Mouse (Mus musculus) midbrain, embryonic 13.5 days (tissue): ENCODE results near the gene Adat2. TPM values are rescaled to one million over a fixed set of nuclear protein-coding genes. Genes with fewer than 3 reads are reported as not detected.
A peak's percentile ranks its signal among the peaks of the same experiment; 100 is the strongest.

Source experiments
- ATAC-seq: fragments of 200-750 bp; cut with Nextera tagmentation; 2 replicates; pipeline ENCODE4 v1.8.0; 2017; ENCODE audit warnings: mild to moderate bottlenecking, moderate TSS enrichment, moderate library complexity
- H3K27ac ChIP-seq: fragments of 300-500 bp; sonication (generic); 2 replicates; pipeline ENCODE4 v1.5.1; 2015; ENCODE audit warnings: inconsistent platforms, mild to moderate bottlenecking, moderate library complexity
- H3K27me3 ChIP-seq: fragments of 300-500 bp; sonication (generic); 2 replicates; pipeline ENCODE4 v1.6.1; 2015; ENCODE audit warnings: mild to moderate bottlenecking, inconsistent platforms
- H3K36me3 ChIP-seq: fragments of 300-500 bp; sonication (generic); 2 replicates; pipeline ENCODE4 v1.6.1; 2015; ENCODE audit warnings: mild to moderate bottlenecking, inconsistent platforms
- H3K4me1 ChIP-seq: fragments of 300-500 bp; sonication (generic); replicated peaks from 2 replicates; pipeline ENCODE4 v1.6.1; 2015; ENCODE audit warnings: inconsistent platforms
- H3K4me2 ChIP-seq: fragments of 300-500 bp; sonication (generic); replicated peaks from 2 replicates; pipeline ENCODE4 v1.6.1; 2015; ENCODE audit warnings: moderate library complexity, mild to moderate bottlenecking, inconsistent platforms
- H3K4me3 ChIP-seq: fragments of 300-500 bp; sonication (generic); replicated peaks from 2 replicates; pipeline ENCODE4 v1.5.1; 2015; ENCODE audit warnings: mild to moderate bottlenecking, inconsistent platforms
- H3K9ac ChIP-seq: fragments of 300-500 bp; sonication (generic); replicated peaks from 2 replicates; pipeline ENCODE4 v1.6.1; 2015; ENCODE audit warnings: mild to moderate bottlenecking, inconsistent platforms
- H3K9me3 ChIP-seq: fragments of 300-500 bp; sonication (generic); 2 replicates; pipeline ENCODE4 v1.6.1; 2016; ENCODE audit warnings: mild to moderate bottlenecking, inconsistent platforms
- WGBS: fragments of 180-500 bp; shearing (Covaris S2); methylation state at CpG from one replicate; pipeline ENCODE4 v1.1.7; 2015; 5-methylcytosine and 5-hydroxymethylcytosine counted together
- polyA plus RNA-seq: library from polyadenylated mRNA; unstranded; fragments of >200 nt; fragmentation: Nextera tagmentation; extraction: Ambion mirVana; gene quantifications from 2 replicates; pipeline ENCODE4 v1.2.1, GENCODE M21; 2015

The Adat2 gene
- polyA plus RNA-seq, 1 experiment from 2014 or later = 2.6 TPM

DNA sequence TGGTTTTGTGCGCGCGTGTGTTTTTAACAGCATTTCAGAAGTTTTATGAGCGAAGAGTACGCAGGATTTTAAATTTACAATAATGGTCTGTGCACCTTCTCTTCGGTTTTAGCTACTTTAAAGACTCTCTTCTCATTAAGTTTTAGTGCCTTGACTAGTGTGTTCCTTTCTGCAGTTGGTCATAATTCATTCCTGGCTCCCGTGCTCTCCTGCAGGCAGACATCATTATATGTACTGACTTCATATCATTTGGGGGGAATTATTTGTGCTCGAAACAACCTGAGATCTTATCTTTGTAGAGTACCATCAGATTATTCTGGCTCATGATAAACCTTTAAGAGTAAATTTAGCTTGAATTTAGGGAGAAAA, 12.4 kb downstream of the Adat2 start:
- ATAC-seq = no peak
- Histone ChIP-seq H3K4me3 (peak overlapping the region; percentile 22), H3K27me3 (peaks cover 28% of the 10 kb centered on the region), H3K9me3 (no peaks in the 10 kb centered on the region), H3K9ac (no peak overlapping the region), H3K36me3 (peaks cover 9% of the 10 kb centered on the region; the same call in 1 of the 2 replicates), H3K4me1 (peaks cover 10% of the 10 kb centered on the region), H3K27ac (no peak overlapping the region), H3K4me2 (peak overlapping the region; percentile 51)
- WGBS = 68% methylated on average over 8 of the region's 8 CpGs

DNA sequence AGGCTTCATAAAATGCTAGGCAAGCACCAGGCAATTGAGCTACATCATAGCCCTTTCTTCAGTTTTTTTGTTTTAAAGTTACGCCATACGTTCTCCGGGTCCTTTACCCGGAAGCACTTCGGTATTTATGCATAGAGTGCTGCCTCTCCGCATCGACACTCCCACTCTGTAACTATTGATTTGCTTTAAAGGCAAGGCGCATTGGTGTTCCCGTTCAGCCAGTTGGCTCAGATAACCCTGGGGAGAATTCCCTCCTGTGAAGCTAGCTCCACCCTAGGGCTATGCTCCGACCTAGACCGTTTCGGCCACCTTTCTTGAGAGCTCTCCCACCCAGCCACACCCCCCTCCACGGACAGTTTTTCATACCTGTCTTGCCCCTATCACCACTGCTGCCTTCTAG, 13.7 kb downstream of the Adat2 start:
- Histone ChIP-seq H3K9ac (no peak overlapping the region), H3K4me1 (peaks cover 21% of the 10 kb centered on the region), H3K27me3 (peaks cover 29% of the 10 kb centered on the region), H3K4me2 (no peak overlapping the region), H3K9me3 (no peaks in the 10 kb centered on the region), H3K4me3 (no peak overlapping the region), H3K36me3 (peaks cover 7% of the 10 kb centered on the region; the same call in 1 of the 2 replicates), H3K27ac (no peak overlapping the region)
- 72% methylated on average over 13 of the region's 13 CpGs for WGBS
- no peak for ATAC-seq

DNA sequence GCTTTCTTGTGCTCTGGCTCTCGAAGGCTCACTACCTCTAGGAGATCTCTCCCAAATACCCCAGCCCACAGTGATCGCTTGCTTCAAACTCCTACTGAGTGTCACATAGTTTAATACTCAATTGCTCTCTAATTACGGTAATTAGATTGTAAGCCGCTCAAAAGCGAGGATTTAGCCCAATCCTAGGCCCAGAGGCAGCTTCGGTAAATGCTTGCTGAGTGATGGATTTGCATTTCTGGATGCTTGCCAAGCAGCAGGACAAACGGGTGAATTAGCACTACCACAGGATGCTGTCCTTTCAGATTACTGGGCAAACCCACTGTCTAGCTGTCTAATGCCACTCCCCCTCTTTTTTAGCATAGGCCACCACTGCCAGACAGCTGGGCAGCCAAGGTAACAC, 17.1 kb downstream of the Adat2 start:
- Histone ChIP-seq H3K27ac (no peak overlapping the region), H3K9me3 (no peaks in the 10 kb centered on the region), H3K4me1 (peaks cover 20% of the 10 kb centered on the region), H3K9ac (no peak overlapping the region), H3K4me3 (no peak overlapping the region), H3K27me3 (peaks cover 48% of the 10 kb centered on the region), H3K36me3 (no peaks in the 10 kb centered on the region), H3K4me2 (no peak overlapping the region)
- 25% methylated on average over 7 of the region's 7 CpGs for WGBS
- ATAC-seq = peak; percentile 89

- no peaks in the 10 kb centered on the region for H3K9me3 ChIP-seq
- no peak overlapping the region for H3K9ac ChIP-seq
- no peak for ATAC-seq
- H3K4me3 ChIP-seq = no peak overlapping the region
- H3K4me1 ChIP-seq = peaks cover 17% of the 10 kb centered on the region
- peaks cover 45% of the 10 kb centered on the region for H3K27me3 ChIP-seq
- no peak overlapping the region for H3K4me2 ChIP-seq
- H3K27ac ChIP-seq = no peak overlapping the region
- no peaks in the 10 kb centered on the region for H3K36me3 ChIP-seq
- WGBS = 51% methylated on average over 9 of the region's 9 CpGs
These were observed 18.2 kb downstream of the Adat2 start for GRCm38 (mm10) chr10:13570697-13571538.

DNA sequence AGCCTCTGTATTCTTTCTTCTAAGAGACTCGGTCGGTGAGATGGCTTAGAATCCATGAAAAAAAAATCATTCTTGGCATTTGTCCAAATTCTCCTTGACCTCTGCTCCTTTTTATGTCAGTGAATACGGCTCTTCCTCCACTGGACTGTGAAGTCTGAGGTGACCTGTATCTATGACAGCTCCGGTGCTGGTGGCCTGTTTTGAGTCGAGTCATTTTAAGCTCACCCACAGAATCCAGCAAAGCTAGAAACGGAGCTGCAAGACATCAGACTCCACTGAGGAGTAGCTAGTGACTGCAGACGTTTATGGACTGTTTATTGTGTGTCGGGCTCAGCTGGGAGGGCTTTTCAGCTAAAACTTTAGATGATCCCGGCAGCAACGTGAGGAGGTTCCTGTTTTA, 19.3 kb downstream of the Adat2 start:
- Histone ChIP-seq H3K4me1 (peaks cover 17% of the 10 kb centered on the region), H3K27ac (no peak overlapping the region), H3K36me3 (no peaks in the 10 kb centered on the region), H3K4me2 (no peak overlapping the region), H3K9ac (no peak overlapping the region), H3K9me3 (no peaks in the 10 kb centered on the region), H3K4me3 (no peak overlapping the region), H3K27me3 (peaks cover 36% of the 10 kb centered on the region)
- no peak for ATAC-seq
- 55% methylated on average over 10 of the region's 10 CpGs for WGBS

DNA sequence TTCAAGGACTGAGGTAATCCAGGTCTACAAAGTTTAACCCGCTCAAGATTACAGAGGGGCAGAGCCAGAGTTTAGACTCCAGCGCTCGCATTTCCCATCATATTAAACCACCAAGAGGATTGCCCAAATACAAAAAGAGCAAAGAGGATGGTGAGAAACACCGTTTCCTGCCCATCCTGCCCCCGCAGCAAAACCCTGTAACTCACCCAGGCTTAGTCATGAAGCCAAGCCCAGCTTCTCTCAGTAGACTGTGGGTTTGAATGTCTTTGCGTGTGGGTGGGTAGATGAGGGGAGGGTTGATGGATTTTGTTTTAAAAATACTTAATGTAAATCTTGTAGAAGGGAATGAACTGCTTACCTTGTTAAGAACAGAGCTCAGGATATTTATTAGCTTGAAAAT, 19.7 kb downstream of the Adat2 start:
- Histone ChIP-seq H3K9ac (no peak overlapping the region), H3K36me3 (no peaks in the 10 kb centered on the region), H3K9me3 (no peaks in the 10 kb centered on the region), H3K4me1 (peaks cover 17% of the 10 kb centered on the region), H3K4me3 (no peak overlapping the region), H3K4me2 (no peak overlapping the region), H3K27me3 (peaks cover 34% of the 10 kb centered on the region), H3K27ac (no peak overlapping the region)
- WGBS = 92% methylated on average over 6 of the region's 6 CpGs
- ATAC-seq = no peak

- ATAC-seq = no peak
- H3K27me3 ChIP-seq = peaks cover 14% of the 10 kb centered on the region
- WGBS = 77% methylated on average over 7 of the region's 7 CpGs
- no peaks in the 10 kb centered on the region for H3K4me1 ChIP-seq
- no peaks in the 10 kb centered on the region for H3K36me3 ChIP-seq
- H3K4me2 ChIP-seq = no peak overlapping the region
- H3K27ac ChIP-seq = no peak overlapping the region
- H3K9me3 ChIP-seq = no peaks in the 10 kb centered on the region
- H3K4me3 ChIP-seq = no peak overlapping the region
- no peak overlapping the region for H3K9ac ChIP-seq
These were observed 24.4 kb downstream of the Adat2 start for GRCm38 (mm10) chr10:13577123-13577522.

DNA sequence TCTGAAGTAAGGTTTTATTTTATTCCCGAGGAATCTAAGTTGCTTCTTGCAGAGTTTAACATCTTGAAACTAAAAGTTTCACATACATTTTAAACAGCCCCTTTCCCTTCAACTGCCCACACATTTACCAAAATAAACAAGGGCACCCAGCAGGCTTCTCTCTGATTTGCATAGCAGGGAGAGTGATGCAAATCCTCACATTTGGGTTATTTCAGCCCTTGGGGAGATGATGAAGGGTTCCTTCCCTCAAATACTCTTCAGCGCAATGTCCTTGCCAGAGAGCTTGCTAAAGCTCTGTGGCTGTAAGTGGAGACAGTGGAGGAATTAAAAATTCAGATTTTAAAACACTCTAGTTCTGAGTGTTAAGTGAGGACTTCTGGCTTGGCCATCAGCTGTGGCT, 35.2 kb downstream of the Adat2 start:
- Histone ChIP-seq H3K4me3 (no peak overlapping the region), H3K27me3 (no peaks in the 10 kb centered on the region), H3K27ac (no peak overlapping the region), H3K4me2 (no peak overlapping the region), H3K36me3 (no peaks in the 10 kb centered on the region), H3K4me1 (no peaks in the 10 kb centered on the region), H3K9me3 (no peaks in the 10 kb centered on the region), H3K9ac (no peak overlapping the region)
- 82% methylated on average over 2 of the region's 2 CpGs for WGBS
- no peak for ATAC-seq

DNA sequence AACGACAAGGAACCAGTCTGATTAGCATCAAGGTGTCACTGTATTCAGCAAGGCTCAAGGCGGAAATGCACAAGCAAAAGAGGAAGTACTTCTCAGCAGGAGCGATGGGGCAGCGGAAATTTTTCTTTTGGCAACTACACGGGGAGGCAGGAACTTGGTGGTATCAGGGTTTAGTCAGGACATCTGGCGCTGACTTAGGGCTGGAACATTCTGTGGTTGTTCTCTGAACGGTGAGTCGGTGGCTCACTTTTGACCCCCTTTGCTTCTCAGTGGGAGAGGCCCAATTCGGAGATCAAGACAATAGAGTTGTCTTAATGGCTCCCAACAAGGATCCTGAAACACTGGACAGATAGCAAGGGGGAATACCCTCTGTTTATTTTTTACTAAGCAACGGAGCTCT, 39.5 kb downstream of the Adat2 start:
- no peak for ATAC-seq
- 92% methylated on average over 10 of the region's 10 CpGs for WGBS
- Histone ChIP-seq H3K4me3 (no peak overlapping the region), H3K36me3 (no peaks in the 10 kb centered on the region), H3K9me3 (no peaks in the 10 kb centered on the region), H3K27ac (no peak overlapping the region), H3K9ac (no peak overlapping the region), H3K4me2 (no peak overlapping the region), H3K27me3 (no peaks in the 10 kb centered on the region), H3K4me1 (0 out of 2 replicates have a peak, but pooled peaks cover 4% of the 10 kb centered on the region)

- Histone ChIP-seq H3K9me3 (no peaks in the 10 kb centered on the region), H3K4me3 (no peak overlapping the region), H3K27ac (no peak overlapping the region), H3K27me3 (no peaks in the 10 kb centered on the region), H3K4me1 (0 out of 2 replicates have a peak, but pooled peaks cover 4% of the 10 kb centered on the region), H3K36me3 (no peaks in the 10 kb centered on the region), H3K4me2 (no peak overlapping the region), H3K9ac (no peak overlapping the region)
- 85% methylated on average over 3 of the region's 3 CpGs for WGBS
- no peak for ATAC-seq
These were observed 40.8 kb downstream of the Adat2 start for GRCm38 (mm10) chr10:13593529-13593928.

GRCm38 (mm10) chr10:13596073-13596472, 43.4 kb downstream of the Adat2 start:
- no peaks in the 10 kb centered on the region for H3K27me3 ChIP-seq
- H3K9me3 ChIP-seq = no peaks in the 10 kb centered on the region
- no peak overlapping the region for H3K9ac ChIP-seq
- H3K4me3 ChIP-seq = no peak overlapping the region
- no peak overlapping the region for H3K27ac ChIP-seq
- 0 out of 2 replicates have a peak, but pooled peaks cover 4% of the 10 kb centered on the region for H3K4me1 ChIP-seq
- no peak for ATAC-seq
- no peaks in the 10 kb centered on the region for H3K36me3 ChIP-seq
- H3K4me2 ChIP-seq = no peak overlapping the region
- 32% methylated on average over 3 of the region's 3 CpGs for WGBS

GRCm38 (mm10) chr10:13596866-13597265, 44.2 kb downstream of the Adat2 start:
- Histone ChIP-seq H3K27me3 (no peaks in the 10 kb centered on the region), H3K4me3 (no peak overlapping the region), H3K27ac (no peak overlapping the region), H3K9ac (no peak overlapping the region), H3K9me3 (no peaks in the 10 kb centered on the region), H3K4me1 (0 out of 2 replicates have a peak, but pooled peaks cover 4% of the 10 kb centered on the region), H3K4me2 (no peak overlapping the region), H3K36me3 (no peaks in the 10 kb centered on the region)
- 86% methylated on average over 9 of the region's 9 CpGs for WGBS
- no peak for ATAC-seq
